Mouse (Mus musculus) T-helper 17 cell (primary cell): ENCODE measurements at regions not wholly inside any gene's neighbourhood (a gene's known extent, or its start where the extent isn't known, plus 50 kb on each side); places are given as distances from the start of the nearest gene placed in this dataset.

ENCODE experiments used
- in situ Hi-C, 2 experiments: fragments of 300-600 bp; cut with MboI, MseI; formaldehyde crosslinking; loops; 1 replicate in 1 of 2; 2 replicates in 1 of 2; pipeline ENCODE4 v1.15.1; 2025; ENCODE audit warnings: high pct_unique_total_duplicates in 2 of 2

DNA sequence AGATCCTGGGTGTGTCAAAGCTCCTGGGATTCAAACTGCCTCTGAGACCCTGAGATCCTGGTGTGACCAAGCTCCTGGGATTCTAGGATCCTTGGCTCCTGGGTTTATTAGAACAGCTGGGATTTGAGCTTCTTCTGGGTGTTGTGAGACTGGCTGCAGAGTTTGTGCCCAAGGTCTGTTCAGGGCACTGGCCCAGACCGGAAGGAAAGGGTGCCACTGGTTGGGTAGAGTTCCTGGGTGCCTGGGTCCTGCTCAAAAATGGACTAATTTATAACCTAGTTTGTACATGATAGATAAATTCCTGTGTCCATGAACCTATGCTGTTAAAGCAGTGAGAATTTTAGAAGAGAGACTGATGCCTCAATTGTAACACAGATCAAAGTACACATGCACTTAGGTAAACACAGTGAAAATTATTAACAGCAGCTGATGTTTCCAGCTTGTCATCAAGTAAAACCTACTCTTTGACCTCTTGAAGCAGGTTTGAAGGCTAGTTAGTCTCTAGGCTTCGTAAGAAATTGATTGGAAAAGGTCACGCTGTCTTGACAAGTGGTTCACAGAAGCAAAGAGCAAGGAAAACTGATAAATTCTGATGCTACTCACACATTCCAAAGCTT is 561.2 kb downstream of the 1700064H15Rik start:
- in situ Hi-C loops: loop anchor here in 1 of 2 experiments (10.0 kb wide), 1 partner anchor 1002 kb away; no protein-coding TSS in a partner anchor
